Mouse (Mus musculus): Measurements from ENCODE around the gene Dnajb11. TPM values are rescaled to one million over a fixed set of nuclear protein-coding genes. Genes with fewer than 3 reads are reported as not detected.

Dnajb11 gene
- 10 to 100 TPM; 47.6 to 54.3 TPM for total RNA-seq (2021)
- long read RNA-seq, experiment 1, transcript Dnajb11-201 (10 exons, 1,927 nt) = major isoform, 192 of 199 reads
- long read RNA-seq, experiment 1, partial matches to known transcripts = 0 of 199 reads
- long read RNA-seq, experiment 1, other reads (novel, unspliced or antisense) = 7 of 199 reads
- long read RNA-seq, experiment 2, transcript Dnajb11-201 (10 exons, 1,927 nt) = major isoform, 148 of 151 reads
- long read RNA-seq, experiment 2, partial matches to known transcripts = 0 of 151 reads
- long read RNA-seq, experiment 2, other reads (novel, unspliced or antisense) = 2 of 151 reads

DNA sequence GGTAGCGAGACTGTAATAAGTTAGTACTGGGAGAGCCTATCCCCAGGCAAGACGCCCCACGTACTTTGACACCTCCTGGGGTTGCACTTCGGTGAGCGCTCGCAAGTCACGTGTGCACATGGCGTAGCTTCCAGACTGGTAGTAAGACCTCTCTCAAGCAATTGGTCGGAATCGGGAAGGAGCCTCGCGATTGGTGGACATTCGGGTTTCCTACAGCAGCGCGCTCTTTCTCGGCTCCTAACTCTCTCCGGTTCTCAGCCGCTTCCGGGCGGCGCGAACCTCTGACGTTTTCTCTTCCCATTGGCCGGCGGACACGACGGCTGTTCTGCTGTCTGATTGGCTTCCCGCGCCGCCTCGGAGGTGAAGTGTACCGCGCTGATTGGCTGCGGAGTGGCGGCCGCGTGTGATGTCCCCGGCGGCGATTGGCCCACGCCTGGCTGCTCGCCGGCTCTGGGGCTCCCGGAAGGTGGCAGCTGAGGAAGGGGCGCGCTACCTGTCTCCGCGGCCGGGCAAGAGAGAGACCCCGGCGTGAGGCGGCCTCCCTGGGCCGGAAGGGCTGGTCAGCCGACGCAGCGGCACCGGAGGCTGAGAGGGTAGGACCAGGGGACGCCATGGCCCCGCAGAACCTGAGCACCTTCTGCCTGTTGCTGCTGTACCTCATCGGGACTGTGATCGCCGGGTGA, at the start of gene Dnajb11, which contains the start of gene Tbccd1:
Gene Dnajb11, plus strand, starts transcription at position 415 of the 683 bp plus-strand sequence.
Gene Tbccd1, minus strand, starts transcription at position 239 of the 683 bp plus-strand sequence.
- intact Hi-C loops (cut with DNase I) = loop anchor here (5.0 kb wide), 1 partner anchor 250 kb away; the partner anchor contains the start of gene Eif4a2
- DNase-seq = peak; percentile 98 to 99

DNA sequence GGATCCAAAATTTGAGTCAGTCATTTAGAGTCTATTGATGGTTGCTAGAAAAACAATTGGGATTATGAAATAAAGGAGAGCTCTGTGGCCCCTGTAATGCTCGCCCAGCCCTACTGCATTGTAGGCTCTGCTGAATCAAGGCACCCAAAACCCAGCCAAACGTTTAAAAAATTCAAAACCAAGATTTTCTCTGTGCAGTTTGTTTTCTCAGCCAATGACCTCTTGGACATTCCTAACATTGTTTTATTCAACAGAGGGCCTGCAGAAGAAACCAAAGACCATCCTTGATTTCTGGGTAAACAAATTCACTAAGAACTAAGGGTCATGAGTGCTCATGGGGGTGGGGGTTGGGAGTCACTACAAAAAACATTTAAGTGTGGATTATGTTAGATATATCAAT, 46.2 kb upstream of the Dnajb11 start, which contains the start of gene Crygs:
Gene Crygs, minus strand, starts transcription at position 101 of the 400 bp plus-strand sequence.
- no peak for DNase-seq
- intact Hi-C loops (cut with DNase I) = no loop called here

DNA sequence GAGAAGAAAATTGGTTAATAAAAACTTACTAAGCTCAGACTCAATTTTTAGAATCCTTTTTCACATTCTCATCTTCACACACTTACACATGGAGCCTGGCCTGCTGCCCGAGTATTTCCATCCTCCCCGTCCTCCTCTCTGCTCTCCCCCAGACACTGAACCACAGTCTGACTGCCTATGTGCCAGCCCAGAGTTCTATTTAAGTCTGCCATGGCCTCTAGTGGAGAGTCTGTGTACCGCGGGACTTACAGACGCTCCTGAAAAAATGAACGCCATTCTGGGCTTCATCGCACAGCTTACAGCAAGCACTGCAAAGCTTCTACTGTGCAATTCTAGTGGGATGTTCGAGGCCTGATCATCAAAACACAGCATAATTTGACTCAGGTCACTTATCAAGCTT, 36.9 kb upstream of the Dnajb11 start:
- no peak for DNase-seq
- intact Hi-C loops (cut with DNase I) = no loop called here

DNA sequence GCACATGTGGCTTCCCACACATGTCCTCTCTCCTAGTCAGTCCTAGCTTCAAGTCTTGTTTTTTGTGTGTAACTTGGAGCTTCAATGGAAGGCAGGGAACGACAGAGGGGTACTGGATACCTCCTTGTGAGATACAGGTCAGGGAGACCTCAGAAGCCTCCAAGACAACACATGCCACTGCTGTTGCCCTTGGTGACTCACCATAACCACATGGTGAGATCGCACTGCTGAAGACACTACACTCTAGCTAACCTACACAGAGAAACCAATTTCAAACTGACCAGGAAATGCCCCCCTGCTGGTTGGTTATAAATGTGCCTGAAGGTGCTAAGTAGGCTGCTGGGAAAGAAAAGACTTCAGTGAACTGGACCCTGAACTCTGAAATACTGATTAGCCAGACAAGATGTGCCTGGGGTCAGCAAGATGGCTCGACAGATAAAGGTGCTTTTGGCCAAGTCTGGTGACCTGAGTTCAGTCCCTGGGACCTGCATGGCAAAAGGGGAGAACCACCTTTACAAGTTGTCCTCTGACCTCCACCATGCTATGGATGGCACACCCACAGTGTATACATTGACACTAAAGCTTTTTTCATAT, 24.6 kb upstream of the Dnajb11 start:
- no peak for DNase-seq
- intact Hi-C loops (cut with DNase I) = no loop called here

DNA sequence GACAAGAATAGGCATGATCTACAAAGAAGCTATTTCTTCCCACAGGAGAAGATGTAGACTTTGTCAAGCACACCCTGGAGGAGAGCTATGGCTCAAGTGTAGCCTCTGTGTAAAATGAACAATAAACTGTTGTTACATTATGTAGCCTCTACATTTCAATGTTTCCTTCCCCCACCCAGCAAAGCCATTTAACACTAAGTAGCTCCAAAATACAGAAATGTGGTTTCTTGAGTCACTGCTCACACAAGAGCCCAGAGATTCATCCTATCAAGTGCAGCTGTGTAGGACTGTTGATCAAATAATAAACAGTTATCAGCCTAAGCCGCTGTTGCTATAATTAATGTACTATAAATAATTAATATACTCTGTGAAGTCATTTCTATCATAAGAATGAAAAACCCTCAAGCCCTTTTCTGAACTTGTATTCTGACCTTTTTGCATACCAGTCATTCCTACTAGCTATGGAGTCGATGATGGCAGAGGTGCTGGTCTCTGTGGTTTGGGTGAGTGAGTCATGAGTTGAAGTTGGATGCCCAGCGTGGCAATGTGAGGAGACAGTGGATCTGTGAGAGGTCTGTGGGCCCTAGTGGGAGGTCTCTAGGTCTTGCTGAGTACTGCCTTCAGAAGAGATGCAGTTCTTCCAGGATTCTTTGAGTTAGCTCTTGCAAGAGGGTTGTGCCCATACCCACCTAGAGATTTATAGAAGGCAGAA, 18.3 kb upstream of the Dnajb11 start:
- intact Hi-C loops (cut with DNase I) = no loop called here
- no peak for DNase-seq

DNA sequence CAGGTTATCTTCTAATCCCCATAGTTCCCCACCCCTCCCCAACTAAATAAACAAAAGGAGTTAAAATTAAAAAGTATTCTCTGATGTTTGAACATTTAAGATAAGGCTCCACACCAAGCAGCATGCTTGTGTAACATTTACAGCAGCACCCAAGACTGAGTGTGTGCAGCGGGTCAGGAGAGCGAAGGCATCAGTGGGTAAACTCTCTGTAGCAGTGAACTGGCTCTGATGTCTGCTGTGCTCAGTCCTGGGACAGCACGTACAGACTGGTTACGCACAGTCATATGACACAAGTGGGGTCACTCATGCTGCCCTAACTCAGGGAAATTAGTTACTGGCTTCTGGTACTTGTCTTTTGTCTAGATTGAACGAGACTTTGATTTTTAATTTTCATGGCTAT, 14.8 kb upstream of the Dnajb11 start:
- intact Hi-C loops (cut with DNase I) = no loop called here
- no peak for DNase-seq

DNA sequence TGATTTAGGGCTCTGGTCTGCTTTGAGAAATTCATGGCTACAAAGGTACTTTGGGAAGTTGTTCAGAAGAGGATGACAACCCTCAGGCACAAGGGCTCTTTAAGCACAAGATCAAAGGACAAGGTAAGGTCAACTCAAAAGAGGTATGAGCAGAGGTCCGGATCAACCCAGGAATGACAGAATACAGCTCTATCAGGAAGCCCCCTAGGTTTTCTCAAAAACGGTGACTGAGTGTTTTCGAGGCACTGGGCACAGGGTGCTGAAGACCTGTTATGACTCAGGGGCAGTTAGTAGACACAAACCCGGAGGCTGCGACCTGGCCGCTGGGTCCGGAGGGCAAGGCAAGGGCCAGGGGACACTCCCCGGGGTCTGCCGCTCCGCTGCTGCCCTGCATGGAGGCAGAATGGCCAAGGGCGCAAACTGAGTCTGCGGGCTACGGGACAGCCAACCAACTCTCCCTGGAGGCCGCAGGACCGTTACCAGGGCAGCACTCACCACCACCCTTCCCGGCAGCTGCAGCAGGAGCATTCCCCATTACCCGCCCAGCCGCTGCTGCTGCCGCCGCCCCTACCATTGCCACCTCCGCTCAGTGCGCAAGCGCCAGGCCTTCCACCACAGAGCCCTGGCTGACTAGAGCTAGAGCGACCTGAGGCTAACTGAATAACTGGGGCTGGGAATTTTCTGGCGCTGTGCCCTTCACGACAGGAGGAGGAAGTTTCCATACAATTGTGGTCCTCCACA, 13.4 kb upstream of the Dnajb11 start:
- intact Hi-C loops (cut with DNase I) = no loop called here
- peak; percentile 85 for DNase-seq

DNA sequence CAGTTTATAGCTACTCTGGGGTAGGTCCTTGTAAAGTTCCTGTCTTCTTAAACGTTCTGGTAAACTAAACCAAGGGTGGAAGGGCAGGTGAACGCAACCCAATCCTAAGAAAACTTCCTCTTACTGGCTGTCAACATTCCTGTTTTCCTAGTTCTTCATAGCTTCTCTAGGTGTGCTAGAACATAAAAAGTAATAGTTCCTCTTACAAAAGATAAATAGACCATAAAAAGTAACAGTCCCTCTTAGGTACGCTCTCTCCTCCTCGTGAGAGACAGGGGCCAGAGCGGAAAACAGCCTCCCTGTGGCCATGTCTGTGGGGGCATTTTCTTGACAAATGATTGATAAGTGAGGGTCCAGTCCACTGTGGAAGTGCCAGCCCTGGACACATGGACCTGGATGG, 12.8 kb upstream of the Dnajb11 start:
- intact Hi-C loops (cut with DNase I) = no loop called here
- DNase-seq = no peak

DNA sequence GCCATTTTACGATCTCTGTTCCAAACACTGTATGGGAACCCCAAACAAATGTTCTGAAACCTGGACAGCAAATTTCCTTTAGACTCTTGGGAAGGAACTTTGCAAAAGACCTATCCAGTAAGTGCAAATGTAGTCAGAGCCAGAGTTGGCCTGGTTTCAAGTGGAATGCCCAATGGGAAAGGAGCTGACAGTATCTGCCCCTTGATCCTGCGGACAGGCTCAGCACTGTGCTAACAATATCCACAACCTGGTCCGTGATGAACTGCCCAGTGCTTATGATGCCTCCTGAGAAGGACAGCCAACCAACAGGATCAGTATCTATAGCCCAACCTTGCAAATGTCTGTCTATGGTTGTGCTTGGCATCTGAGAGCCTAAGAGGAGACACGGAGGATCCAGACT, 12.2 kb upstream of the Dnajb11 start:
- DNase-seq = no peak
- intact Hi-C loops (cut with DNase I) = no loop called here

DNA sequence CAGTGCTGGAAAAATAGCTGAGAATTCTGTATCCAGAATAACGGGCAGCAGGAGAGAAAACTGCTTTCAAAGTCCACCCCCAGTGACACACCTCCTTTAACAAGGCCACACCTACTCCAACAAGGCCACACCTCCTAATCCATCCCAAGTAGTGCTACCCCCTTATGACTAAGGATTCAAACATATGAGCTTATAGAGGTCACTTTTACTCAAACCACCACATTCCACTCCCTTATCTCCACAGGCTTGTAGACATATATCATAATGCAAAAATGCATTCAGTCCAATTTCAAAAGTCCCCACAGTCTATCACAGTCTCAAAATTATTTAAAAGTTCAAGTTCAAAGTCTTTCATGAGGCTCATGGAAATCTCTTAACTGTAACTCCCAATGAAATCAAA, 10.0 kb upstream of the Dnajb11 start:
- intact Hi-C loops (cut with DNase I) = no loop called here
- no peak for DNase-seq

DNA sequence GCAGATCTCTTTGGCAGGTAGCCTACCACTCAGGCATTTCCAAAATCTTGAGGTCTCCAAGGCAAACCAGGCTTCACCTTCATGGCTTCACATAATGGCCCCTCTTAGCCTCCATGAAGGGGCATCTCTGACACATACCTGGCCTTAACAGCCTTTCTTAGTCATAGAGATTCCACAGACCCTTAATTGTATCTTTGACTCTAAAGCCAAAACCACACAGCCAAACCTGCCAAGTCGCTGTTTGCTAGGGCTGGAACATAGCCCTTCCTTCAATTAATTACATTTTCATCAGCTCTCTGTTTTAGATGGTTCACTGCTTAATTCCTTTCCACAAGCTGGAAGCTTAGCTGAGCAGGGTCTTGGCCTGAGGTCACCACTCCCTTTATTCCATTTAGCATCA, 9.3 kb upstream of the Dnajb11 start:
- intact Hi-C loops (cut with DNase I) = no loop called here
- DNase-seq = no peak

DNA sequence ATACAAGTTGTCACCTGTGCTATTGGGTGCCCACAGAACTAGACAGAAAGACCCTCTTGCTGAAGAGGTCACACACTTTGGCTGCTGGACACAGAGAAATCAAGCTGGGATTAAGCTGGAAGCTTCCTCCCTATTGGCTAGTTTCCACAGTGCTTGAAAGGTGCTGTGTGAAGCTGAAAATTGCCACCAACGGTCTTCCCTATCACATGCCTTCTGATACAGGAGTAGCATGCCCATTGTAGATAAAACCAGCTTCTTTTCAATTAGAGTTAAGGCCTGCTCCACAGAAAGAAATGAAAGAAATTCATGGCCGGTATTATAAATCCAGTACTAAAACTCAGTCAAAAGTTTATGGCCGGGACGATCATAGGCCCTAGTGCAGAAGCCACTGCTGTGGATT, 4.9 kb upstream of the Dnajb11 start:
- DNase-seq = no peak
- intact Hi-C loops (cut with DNase I) = no loop called here

DNA sequence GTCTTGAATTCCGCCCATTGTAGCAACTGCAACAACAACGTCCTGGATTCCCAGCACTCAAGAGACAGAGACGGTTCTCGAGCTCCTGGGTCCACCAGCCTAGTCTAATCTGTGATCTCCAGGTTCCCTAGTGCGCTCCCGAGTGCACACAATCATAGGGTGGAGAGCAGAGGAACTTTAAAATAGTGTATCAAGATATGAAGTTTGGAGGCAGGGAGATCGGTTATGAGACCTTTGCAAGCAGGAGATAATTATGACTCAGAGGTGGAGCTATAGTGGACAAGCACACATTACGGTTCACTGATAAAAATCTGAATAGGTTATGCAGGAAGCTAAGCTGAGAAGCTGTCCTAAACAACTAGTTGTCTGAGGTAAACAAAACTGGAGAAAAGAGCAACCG, 872 bp upstream of the Dnajb11 start:
- intact Hi-C loops (cut with DNase I) = loop anchor here (5.0 kb wide), 1 partner anchor 251 kb away; the partner anchor contains the start of gene Eif4a2
- DNase-seq = no peak

DNA sequence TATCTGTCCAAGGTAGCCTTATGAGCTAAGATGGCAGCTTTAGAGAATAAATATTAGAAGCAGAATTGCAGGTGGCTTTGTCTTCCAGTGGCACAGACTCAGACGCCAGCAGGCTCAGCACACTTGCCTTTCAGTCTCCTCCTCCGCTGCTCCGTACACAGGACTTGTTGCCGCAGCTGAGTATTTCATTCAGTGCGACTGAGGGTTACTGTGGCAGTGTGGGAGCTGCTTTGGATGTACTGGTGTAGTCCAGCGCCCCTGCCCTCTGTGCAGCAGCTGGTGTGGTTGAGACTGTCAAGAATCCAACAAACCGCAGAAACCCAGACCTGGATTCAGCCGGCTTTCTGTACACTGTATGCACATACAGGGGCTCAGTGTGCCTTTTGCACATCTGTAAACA, 14.8 kb downstream of the Dnajb11 start:
- no peak for DNase-seq
- intact Hi-C loops (cut with DNase I) = no loop called here

DNA sequence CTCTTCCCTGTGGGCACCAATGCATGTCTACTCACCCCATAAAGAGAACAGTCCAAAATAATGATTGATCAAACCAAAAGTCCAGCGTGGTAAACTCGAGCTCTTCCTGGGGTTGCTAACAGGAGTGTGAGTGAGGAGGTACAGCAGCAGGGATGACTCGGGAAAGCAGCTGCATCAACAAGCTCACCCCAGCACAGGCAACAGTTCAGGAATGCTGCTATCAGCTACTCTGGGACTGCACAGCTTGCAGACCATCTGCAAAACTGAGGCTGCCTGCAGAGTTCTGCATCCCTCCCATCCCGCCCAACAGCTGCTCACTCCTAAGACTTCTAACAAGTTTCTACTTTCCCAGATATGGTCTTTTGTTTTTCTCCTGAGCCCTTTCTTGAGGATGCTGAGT, 15.7 kb downstream of the Dnajb11 start:
- intact Hi-C loops (cut with DNase I) = no loop called here
- DNase-seq = no peak

DNA sequence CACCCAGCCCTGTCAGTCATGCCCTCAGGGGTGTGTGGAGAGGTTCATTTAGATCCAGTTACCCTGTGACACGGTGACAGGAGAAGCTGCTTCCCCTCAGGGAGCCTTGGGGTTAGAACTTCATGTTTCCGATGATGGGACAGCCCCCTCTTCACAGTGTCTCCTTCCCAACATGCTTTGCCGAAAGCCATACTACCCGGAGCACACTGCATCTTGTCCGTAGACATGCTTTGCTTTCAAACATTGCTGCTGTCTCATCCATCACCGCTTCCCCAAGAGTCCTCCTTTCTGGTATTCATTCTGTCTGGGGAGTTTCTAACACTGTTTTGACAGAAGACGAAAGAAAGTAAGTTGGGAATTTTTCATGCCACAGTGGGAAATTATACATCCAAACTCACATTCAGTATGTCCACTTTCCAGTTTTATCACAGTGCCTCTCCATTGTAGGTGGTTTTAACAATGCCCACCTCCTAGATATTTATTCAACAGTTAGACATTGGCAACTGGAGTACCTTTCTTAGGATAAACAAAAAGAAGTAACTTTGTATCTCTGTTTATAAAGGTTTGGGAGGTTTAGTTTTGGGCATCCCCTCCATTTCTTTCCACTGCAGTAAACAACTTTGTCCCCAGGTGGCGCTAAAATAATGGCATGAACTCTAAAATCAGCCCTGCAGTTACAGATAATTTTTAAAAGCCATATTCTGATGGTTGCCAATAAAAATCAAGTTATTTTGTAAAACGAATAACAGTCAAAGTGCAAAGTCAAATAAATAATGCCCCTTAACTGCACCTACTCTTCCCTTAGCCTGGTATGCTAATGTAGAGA, 18.8 kb downstream of the Dnajb11 start:
- intact Hi-C loops (cut with DNase I) = loop anchor here (2.0 to 5.0 kb wide), 3 partner anchors 76 to 258 kb away; partner anchors contain the start of gene Hrg
- peak; percentile 29 to 62 for DNase-seq

DNA sequence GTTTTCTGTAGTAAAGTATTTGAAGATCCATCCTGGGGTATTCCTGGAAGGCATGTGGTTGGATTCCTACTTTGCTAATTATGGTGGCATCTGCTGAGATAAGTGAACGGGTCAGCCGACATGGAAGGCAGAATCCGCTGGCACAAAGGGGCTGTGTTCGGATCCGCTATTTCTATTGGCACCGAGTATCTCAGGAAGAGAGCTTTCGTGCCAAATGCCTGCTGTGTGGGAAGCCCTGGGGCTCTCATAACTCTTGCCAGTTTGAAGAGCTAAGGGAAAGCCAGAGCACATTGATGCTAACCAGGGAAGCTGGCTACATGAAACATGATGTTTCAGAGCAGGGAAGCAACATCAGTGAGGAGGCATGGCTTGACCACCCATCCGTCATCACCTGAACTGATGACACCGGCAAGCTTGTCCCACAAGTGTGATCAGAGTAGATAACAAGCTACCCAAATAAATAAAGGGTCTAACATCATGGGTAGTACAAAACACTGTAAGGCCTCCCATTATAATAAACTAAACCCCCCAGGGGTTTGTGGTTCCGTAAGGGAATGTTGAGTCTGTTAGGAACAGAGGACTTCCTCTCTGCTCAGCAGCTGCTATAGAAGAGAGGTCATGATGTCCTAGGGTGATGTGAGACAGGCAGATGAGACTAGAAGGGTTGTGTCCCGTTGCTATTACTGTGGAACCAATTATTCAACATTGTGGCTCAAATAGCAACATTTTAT, 20.2 kb downstream of the Dnajb11 start:
- intact Hi-C loops (cut with DNase I) = loop anchor here (2.0 to 5.0 kb wide), 3 partner anchors 74 to 257 kb away; partner anchors contain the start of gene Hrg
- DNase-seq = no peak

DNA sequence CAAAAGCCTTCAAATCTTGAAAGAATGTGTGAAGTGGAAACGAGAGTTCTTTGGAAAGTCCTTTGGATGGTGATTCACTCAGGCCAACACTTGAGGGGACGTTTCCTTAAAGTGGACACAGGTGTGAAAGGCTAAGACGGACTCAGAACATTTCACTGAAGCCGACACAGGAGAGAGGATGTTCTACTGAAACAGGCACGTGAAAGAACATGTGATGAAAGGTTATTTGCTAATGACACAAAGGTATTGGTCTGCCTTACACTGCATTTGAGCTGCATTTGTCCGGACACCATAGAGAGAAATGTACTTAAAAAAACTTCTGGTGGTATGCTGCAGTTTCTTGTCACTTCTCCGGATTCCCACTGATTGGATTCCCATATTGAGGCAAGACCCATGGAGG, 21.1 kb downstream of the Dnajb11 start:
- DNase-seq = no peak
- intact Hi-C loops (cut with DNase I) = loop anchor here (5.0 kb wide), 1 partner anchor 74 kb away; the partner anchor contains the start of gene Hrg

Data from heart, postnatal 14 days (tissue).